Mouse (Mus musculus) left cerebral cortex, adult 9 months (tissue): ENCODE results near the gene Nprl3.
"Not testable (repeated sequence)": the region's sequence is repeated elsewhere in the genome, so short reads cannot be mapped to it uniquely, and the experiment has no call there.

ENCODE experiments used
- DNase-seq, 2 experiments: peaks; one replicate each; pipeline ENCODE4 v3.0.0; 2022; ENCODE audit warnings: low spot score in 2 of 2

The Nprl3 gene

DNA sequence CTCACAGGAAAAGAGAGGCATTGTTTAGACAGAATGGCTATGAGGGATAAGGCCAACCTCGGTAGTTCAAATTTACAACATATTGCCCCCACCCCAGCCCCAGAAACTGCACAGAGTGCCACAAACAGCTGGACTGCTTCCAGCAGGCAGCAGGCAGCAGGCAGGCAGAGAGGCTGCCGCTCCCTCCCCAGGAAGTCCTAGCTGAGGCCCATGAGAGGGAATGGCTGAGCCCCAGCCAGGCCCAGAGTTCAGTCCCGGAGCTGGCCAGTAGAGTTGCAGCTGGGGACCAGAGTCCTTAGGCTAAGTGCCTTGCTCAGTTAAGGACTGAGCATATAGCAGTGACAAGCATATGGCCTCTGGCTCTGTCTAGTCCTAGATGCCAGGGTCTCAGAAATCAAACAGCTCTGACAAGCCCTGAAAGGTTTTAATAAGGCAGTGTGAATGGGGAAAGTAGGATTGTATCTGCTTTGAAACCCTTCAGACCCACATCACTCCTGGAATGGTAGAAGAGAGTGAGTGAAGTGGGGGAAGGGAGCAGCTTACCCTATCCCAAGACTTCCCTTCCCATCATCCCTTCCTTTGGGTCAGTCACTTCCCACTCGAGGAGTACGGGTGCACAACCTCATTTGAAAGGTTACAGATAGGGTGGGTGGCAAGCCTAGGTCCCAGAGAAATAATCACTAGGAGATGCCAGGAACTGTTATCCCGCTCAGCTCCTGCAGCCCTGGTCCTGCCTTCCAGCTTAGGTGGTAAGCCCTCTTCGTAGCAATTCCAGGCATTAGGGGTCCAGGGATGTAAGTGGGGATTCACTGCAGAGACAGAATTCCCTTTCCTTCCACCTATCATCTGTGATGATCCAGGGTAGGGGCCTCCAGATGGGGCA lies 42.0 kb downstream of the Nprl3 start:
- no peak for DNase-seq

DNA sequence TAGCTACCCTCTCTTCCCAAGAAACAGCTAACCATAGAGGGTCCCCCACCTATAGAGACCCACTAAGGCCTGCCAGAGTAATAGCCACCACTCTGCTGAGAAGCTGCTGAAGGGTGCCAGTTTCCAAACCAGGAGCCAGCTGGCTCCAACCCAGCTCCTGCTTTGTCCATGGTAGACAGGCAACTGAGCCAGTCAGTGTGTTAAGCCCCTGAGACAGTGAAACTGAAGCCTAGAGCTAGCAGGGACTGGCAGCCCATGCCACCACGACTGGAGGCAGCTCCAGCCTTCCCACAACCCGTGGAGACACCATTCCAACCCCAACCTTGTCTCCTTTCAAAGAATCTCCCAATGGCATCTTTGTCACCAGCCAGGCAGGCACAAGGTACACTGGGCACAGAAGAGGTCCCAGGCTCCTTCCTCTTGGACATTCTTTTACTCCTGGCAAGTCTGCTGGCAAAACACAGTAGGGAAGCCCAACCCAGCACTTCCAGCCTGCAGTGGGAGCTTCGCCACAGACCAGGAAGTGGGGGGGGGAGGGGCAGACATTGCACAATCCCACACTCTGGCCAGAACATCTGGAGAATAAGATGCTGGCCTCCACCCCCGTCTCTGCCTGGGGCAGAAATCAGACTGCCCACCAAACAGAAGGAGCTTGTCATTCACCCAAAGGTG lies 42.9 kb downstream of the Nprl3 start:
- no peak for DNase-seq

DNA sequence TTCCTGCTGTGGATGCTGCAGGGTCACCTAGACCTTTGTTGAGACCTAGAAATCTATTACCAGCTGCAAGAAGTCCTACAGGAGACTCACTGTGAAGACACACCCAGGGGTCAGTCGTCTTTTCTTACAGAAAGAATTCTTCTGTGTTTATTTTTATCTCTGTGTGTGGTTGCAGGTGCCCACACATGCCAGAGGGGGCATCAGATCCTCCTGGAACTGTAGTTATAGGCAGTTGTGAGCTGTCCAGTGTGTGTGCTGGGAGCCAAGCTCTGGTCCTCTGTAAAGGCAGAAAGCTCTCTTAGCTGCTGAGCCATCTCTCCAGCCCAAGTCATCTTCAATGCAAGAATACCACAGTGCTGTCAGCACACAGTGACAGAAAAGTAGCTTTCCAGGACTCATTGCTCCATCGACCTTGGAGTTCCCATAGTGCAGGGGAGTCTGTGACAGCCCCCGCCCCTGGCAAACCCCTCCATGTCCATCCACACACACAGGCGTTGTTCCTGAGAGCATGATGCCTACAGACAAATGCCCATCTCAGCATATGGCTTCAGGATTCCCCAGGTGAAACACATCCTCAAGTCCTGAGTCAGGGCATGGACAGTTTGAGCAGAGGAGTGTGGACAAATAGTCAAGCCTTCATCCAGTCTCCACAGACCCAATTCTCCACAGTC lies 44.1 kb downstream of the Nprl3 start:
- no peak for DNase-seq

DNA sequence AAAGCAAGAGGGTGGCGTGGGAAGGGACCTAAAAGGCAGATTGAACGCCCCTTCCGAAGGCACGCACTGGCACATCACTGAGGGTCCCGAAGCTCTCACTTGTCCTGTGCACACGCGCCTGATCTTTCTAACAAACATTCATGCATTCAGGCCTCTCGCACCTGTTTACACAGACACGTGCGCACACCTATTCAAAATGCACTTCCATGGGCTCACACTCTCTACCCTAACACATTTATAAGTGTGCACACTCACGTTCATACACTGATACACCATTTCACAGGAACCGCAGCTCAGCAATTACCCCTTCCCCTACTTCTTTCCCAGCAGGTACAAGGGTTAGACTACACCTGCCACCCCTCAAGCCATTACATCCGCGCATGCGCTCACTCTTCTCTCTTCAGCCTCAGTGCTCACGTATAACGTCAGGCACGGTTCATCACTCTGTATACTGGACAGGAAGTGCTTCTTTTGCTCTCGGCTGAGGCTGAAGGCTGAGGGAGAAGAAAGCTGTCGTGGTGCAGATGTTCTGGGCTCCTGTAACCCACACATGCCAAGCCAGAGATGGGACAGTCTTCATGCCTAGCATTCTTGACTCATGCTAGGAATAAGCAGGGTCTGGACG lies 44.8 kb downstream of the Nprl3 start:
- DNase-seq = no peak

DNA sequence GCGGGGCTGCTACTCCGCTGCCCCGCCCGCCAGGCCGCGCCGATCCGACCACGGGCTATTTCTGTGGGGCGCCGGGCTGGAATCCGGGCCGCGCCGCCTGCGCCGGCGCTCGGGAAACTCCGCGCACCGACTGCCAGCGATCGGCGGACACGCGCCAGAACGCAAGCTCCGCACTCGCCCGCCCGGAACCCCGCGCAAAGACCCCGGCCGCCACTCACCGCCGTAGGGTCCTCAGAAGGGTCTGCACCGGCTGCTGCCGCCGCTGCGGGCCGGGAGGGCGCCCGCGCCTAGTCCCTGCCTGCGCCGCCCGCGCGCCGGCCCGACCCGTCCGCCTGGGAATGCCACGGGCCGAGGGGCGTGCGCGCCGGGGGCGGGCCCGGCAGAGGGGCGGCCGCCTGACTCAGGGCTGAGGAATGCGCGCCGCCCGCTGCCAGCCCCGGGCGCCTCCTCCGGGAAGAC lies 45.5 kb downstream of the Nprl3 start, which contains the start of gene Rhbdf1:
Gene Rhbdf1, minus strand, starts transcription at position 350 of the 459 bp plus-strand sequence.
- DNase-seq = no peak

DNA sequence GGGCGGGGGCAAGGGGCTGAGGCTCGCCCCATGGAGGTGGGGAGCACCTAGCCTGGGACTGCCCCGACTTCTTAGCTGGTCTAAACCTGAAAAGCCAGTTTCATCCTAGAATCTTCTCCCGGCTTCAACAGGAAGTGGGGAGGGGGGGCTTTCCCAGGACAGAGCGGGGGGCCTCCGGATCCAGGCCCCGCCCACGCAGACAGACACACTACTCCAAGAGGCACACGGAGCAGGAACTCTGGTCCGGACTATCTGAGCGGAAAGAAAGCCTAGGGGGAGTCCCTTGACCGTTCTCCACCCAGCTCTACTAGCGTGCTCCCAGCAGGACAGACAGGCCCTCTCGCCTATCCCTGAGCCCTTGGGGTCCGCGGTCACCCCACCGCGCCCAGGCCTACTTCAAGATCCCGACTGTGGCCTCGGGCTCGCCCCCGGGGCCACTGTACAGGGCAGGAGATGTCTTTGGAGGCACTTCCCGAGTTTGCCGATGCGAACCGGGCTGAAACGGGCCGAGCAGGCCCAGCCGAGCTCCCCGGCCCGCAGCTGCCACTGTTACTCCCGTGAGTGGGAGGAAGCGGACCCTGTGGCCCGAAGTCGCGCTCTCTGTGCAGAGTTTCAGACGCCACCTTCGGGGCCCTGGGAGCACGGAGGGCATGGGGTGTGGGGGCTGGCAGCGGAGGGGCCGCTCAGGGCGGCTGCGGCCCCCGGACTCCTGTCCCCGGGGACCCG lies 46.1 kb downstream of the Nprl3 start:
- DNase-seq = no peak

DNA sequence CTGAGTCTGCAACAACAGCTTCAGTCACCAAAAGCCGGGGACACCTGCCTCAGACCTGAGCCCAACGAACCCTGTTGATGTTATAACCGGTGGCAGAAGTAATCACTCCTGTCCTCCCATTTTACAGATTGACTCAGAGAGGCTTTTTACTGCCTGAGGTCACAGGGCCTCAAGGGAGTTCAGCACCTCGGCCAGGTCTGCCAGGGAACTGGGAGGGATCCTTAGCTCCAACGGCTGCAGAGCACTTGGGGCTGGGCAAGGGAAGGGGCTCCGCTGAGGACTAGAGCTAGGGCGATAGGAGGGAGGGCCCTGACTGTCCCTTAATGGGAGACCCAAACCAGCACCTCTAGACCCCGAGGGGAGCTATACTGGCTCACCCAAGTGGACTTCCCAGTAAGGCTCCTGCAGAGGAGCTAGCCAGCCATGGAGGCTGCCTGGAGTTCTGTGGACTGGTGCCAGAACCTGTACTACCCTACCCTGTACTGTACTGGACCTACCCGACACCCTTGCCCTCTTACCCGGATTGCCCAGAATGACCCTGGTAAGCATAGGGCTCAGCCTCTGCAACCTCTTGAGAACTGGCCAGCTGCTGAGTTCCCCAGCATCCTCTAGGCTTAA lies 46.8 kb downstream of the Nprl3 start:
- DNase-seq = no peak

DNA sequence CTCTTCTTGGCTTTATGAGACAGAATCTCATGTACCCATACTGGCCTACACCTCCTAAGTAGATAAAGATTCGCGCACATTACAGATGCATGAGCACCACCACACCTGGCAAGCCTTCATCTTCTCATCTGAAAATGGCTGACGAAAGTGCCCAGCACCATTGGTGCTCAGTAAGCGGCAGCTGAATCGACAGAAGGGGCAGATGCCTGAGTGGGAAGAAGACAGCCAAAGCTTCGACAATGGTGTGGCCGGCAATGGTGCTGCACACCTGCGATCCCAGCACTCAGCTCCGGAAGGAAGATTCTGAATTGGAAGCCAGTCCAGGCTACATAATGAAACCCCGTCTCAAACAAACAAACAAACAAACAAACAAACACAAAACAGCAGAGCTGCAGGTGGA lies 48.2 kb downstream of the Nprl3 start:
- DNase-seq = no peak

DNA sequence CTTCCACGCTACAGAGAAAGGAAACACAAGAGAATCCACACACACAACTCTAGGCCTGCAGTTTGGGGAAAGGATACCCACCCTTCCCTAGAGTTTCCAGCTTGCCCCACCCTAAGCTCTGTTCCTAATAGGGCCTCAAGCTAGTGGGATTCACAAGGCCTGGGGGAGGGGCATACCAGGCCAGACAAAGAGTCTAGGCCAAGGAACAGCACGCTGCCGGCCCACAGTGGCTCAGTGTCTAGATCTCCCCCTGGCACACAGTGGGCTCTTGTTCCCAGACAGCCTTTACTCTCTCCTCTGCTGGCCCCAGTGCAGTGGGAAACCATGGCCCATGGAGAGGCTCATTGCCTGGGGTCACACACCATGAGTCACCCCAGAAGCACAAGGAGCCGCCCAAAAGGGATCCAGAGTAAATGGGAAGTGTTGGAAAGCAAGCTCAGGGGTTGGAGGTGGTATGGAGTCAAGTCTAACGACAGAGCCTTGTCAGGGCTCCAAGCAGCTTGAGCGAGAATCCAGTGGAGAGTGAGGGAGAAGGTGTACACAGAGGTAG lies 48.9 kb downstream of the Nprl3 start:
- no peak for DNase-seq

DNA sequence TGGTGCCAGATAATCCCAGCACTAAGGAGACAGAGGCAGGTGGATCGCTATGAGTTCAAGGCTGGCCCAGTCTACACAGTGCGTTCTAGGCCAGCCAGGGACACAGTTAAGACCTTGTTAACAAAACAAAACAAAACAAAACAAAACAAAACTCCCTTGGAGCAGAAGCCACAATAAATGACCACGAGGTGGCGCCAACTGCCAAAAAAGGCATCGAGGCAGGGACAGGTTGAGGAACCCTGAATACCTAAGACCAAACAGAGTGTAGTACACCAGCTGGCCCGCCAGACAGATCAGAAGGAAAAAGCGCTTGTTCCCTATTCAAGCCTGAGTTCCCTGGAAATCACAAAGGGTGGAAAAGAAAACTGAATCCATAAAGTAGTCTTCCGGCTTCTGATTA lies 50.7 kb downstream of the Nprl3 start:
- peak in 1 of 2 experiments; percentile 80 for DNase-seq

DNA sequence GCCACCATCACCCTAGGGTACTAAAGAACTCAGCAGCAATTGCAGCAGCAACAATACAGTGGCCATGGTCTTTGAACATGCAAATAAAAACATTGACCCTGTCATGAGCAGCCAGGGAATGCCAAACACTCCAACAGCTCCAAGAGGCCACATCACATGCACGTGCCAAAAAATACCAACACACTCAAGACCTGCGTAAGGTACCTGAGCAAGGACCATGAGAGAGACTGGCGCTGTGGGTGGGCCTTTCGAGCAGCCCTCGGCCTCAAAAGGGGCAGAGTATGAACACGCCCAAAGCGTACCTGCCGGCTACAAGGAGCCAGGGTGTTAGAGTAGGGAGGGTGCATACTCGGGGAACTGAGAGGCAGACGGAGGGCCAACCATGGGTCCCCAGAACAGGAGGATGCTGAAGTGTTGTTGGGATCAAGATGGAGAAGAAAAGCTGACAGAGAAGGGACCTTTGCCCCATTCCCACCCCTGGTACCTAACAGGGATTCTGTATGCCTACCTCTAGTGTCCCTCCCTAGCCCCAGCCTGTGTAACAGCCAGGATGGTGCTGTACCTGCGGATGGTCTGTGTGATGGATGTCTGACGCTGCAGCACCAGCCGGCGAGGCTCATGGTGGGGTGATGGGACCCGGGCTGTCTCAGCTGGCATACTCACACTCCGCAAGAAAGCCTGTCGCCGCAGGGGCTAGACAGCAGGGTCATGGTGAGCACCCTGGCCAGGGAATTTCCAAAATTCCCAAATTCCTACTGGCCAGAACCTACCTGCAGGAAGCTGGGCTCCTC lies 51.9 kb downstream of the Nprl3 start:
- no peak for DNase-seq

DNA sequence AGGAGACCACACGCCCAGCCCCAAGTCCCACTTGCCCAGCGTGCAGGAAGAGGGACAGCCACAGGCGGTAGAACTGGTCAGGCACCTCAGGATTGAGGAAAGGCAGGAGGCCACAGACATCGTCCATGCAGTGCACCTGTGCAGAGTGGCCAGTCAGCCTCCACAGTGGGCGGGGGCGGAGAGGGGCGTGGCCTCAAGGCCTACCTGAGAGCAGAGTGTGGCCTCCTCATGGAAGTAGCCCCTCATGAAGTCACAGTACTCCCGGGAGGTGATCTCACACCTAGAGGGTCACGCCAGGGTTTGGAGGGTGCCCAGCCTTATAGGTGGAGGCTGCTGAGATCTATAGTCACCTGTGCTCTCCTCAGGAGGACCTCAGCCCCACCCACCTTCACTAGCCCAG lies 56.9 kb downstream of the Nprl3 start:
- no peak for DNase-seq

DNA sequence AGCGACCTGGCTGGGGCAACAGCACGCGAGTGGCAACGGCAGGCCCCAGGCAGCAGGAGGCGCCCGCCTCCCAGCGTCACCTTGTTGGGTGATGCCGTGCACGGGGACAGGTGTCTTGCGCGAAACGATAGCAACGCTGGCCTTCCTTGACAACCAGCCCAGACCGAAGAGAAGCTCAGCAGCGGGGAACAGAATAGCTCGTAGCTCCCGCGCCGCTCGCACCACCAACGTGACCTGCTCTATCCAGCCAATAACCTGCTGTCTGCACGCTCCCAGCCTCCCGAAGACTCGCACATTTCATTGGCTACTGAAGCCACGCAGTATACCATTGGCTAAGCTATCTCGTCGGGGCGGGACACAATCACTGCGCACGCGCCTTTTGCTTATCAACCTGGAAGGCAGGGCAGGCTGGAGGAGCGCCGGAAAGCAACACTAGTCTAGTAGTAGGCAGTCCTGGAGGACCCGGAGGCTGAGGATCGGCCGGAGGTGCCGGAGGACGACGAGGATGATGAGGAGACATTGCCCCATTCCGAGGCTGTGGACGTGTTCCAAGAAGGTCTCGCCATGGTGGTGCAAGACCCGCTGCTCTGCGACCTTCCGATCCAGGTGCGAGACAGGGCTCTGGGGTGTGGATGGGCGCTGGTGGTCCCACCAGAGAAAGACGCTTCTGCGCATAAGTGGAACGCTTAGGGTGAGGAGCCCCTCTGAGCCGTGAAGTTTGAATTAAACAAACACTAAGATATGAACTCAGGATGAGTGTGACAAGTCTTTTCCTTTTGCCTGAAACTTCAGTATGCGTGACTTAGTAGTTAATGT lies 62.2 kb downstream of the Nprl3 start, which contains the start of gene Snrnp25:
Gene Snrnp25, plus strand, starts transcription at position 358 of the 816 bp plus-strand sequence.
- peak; percentile 95 to 98 for DNase-seq

DNA sequence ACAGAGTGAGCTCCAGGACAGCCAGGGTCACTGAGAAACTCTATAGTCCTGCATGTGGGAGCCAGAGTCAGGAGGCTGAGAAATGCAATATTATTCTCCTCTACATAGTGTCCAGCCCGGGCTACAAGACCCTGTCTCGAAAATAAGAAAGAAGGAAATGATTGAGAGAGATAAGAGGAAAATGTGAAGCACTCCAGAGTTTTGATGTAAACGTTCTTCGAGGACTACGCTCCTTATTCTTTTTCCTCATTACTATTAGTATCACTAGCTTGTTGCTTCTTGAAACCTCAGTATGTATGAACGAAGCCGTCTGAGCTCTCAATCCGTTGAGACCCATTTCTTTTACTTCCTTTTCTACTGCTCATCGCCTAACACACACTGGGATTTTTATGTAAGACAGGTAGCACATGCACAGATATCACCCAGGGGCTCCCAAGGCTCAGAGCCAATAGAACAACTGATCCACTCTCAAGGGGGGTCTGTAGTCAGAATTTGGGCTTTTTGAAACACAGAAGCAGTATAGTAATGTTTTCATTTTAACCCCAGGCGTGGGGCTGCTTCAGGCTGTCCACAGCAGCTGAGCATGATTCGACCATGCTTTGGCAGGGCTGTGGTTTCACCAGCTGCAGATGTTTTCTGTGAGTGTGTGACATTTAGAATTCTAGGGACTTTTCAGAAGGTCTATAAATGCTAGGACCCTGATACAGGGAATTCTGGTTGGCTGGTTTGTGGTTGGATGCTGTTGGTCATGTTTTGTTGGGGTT lies 65.4 kb downstream of the Nprl3 start:
- no peak for DNase-seq

DNA sequence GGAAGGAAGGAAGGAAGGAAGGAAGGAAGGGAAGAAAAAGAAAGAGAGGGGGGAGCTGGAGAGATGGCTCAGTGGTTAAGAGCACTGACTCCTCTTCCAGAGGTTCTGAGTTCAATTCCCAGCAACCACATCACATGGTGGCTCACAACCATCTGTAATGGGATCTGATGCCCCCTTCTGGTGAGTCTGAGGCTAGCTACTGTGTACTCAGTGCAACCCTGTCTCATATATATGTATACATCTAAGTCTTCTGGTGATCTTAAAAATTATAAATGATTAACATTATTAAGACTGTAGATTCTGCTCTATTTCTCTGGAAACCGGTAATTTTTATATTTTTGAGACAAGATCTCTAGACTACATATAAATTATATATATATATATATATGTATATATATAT lies 66.5 kb downstream of the Nprl3 start:
- DNase-seq = not testable (repeated sequence)

DNA sequence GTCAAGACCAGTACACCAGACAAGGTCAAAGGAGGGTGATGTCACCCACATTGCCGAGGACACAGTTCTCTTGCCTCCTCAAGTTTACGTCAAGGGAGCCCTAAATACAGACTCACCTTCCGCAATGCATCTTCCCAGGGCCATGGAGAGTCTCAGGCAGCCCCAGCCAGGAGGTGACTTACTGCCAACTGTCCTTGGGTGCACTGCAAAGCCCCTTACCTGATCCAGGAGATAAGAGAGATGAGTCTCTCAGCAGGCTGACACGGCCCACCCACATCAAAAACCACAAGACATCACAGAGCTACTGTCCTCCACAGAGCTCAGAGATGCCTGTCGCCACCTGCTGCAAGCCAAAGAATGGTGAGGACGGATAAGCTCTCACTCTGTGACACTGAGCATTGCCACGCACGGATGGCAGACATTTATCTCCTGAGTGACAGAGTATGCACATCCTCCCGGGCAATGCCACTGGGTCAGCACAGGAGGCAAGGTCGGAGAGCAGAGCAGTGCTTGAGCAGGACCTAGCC lies 67.4 kb downstream of the Nprl3 start, which contains the start of gene Il9r:
Gene Il9r, minus strand, starts transcription at position 205 of the 527 bp plus-strand sequence.
- no peak for DNase-seq

DNA sequence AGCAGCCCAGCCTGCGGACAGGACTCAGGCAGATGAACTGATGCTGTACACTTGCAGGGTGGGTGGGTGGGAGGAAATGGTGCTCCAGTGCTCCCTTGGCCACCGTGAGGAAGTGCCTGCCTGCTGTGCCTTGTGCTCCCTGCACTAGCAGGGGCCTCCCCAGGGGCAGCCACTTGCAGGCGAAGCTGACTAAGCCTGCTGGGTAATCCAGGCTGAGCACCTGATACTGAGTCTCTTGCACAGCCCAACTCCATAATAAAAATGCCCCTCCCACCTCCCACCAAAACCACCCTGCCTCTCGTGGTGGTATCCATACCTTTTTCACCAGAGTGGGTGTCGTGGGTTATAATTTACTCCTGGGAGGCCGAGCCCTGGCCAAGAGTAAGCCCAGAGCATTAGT lies 68.3 kb downstream of the Nprl3 start:
- no peak for DNase-seq
